9 mouse cellular contexts compared by ENCODE assay signal in the genomic region with DNA sequence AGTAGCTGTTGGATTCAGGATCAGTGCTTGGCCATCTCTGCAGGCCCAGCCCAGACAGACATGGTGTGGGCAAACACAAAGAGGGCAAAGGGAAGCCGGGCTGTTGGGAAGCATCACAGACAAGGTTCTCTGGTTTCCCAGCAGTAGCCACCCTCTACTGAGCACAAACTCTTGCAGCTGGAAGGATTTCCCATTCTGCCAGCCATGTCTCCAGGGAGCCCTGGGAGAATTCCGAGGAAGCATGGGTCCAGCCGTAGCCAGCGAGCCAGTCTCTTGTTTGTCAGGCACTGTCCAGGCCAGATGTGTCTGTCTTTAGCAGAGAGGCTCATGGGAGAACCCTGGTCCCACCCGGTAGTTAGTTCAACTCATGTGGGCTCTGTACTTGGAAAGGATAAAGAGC.
A peak's percentile ranks its signal among the peaks of the same experiment; 100 is the strongest.
DNase-seq lines count a peak whose midpoint lies in the region; ATAC-seq and TF ChIP-seq lines count a peak whose summit lies in the region.
"Had no signal": no experiment of that assay in that cellular context is flagged by ENCODE, and none has a peak within 500 bp of the region (broad histone marks: within the 10 kb centered on the region; RNA-seq: fewer than 3 reads in every experiment).

No protein-coding gene starts in this region.

- H3K27ac ChIP-seq in gastrocnemius, adult 2 months: peak overlapping the region; percentile 76
- H3K27ac ChIP-seq in lung, embryonic 14.5 days (ENCODE audit: low read depth): peak overlapping the region; percentile 92
- H3K27ac ChIP-seq in intestine, embryonic 14.5 days (ENCODE audit: low read depth): peak overlapping the region; percentile 88
- peak overlapping the region; percentile 77 for H3K27ac ChIP-seq in stomach, embryonic 16.5 days (ENCODE audit: low read length)
- no peak overlapping the region for H3K27ac ChIP-seq in midbrain, embryonic 14.5 days (replicated peaks; ENCODE audit: low read depth, low read length)

- H3K4me3 ChIP-seq in gastrocnemius, adult 2 months: no peak overlapping the region
- no peak overlapping the region for H3K4me3 ChIP-seq in lung, embryonic 14.5 days (ENCODE audit: low read depth, low read length)
- H3K4me3 ChIP-seq in intestine, embryonic 14.5 days (ENCODE audit: low read depth, low read length): no peak overlapping the region
- no peak overlapping the region for H3K4me3 ChIP-seq in stomach, embryonic 16.5 days (replicated peaks; ENCODE audit: low read length)
- H3K4me3 ChIP-seq in midbrain, embryonic 14.5 days (replicated peaks; ENCODE audit: low read depth, low read length): no peak overlapping the region

- H3K27me3 ChIP-seq in lung, embryonic 14.5 days (ENCODE audit: insufficient read depth, low read length): no peaks in the 10 kb centered on the region
- H3K27me3 ChIP-seq in intestine, embryonic 14.5 days (replicated peaks; ENCODE audit: control insufficient read depth, insufficient read depth, low read length): no peaks in the 10 kb centered on the region
- no peaks in the 10 kb centered on the region for H3K27me3 ChIP-seq in stomach, embryonic 16.5 days (ENCODE audit: control insufficient read depth, insufficient read depth, low read length)
- no peaks in the 10 kb centered on the region for H3K27me3 ChIP-seq in midbrain, embryonic 14.5 days (ENCODE audit: control insufficient read depth, insufficient read depth, low read length)

- no peak for ATAC-seq in lung, embryonic 14.5 days (ENCODE audit: insufficient read depth)
- no peak; the same call in 1 of the 2 replicates for ATAC-seq in intestine, embryonic 14.5 days (replicated peaks; ENCODE audit: low FRiP score, low TSS enrichment, low read depth)
- no peak for ATAC-seq in stomach, embryonic 16.5 days (ENCODE audit: insufficient read depth, low FRiP score)
- ATAC-seq in midbrain, embryonic 14.5 days (ENCODE audit: low FRiP score, low TSS enrichment): no peak

- no peaks in the 10 kb centered on the region for H3K9me3 ChIP-seq in lung, embryonic 14.5 days (ENCODE audit: low read depth, low read length)
- H3K9me3 ChIP-seq in intestine, embryonic 14.5 days (ENCODE audit: control insufficient read depth, low read length): no peaks in the 10 kb centered on the region
- no peaks in the 10 kb centered on the region for H3K9me3 ChIP-seq in stomach, embryonic 16.5 days (replicated peaks; ENCODE audit: control insufficient read depth, low read length)
- no peaks in the 10 kb centered on the region; the same call in 1 of the 2 replicates for H3K9me3 ChIP-seq in midbrain, embryonic 14.5 days (ENCODE audit: control insufficient read depth, low read length)

- no peak overlapping the region for H3K4me2 ChIP-seq in lung, embryonic 14.5 days
- H3K4me2 ChIP-seq in intestine, embryonic 14.5 days (ENCODE audit: low read length): no peak overlapping the region
- H3K4me2 ChIP-seq in stomach, embryonic 16.5 days (ENCODE audit: low read depth, low read length): no peak overlapping the region
- no peak overlapping the region for H3K4me2 ChIP-seq in midbrain, embryonic 14.5 days (ENCODE audit: low read length)

- H3K36me3 ChIP-seq in lung, embryonic 14.5 days (ENCODE audit: insufficient read depth): peaks cover 66% of the 10 kb centered on the region
- peaks cover 38% of the 10 kb centered on the region for H3K36me3 ChIP-seq in intestine, embryonic 14.5 days (ENCODE audit: control insufficient read depth, insufficient read depth, low read length)
- H3K36me3 ChIP-seq in stomach, embryonic 16.5 days (ENCODE audit: control insufficient read depth, insufficient read depth, low read length): no peaks in the 10 kb centered on the region
- no peaks in the 10 kb centered on the region for H3K36me3 ChIP-seq in midbrain, embryonic 14.5 days (ENCODE audit: control insufficient read depth, insufficient read depth, low read length)

- intact Hi-C loops in gastrocnemius, adult 2 months (cut with DNase I): loop anchor here (10.0 kb wide), 2 partner anchors 215 to 295 kb away; a partner anchor contains a TSS

- H3K4me1 ChIP-seq in lung, embryonic 14.5 days (ENCODE audit: insufficient read depth): peaks cover 50% of the 10 kb centered on the region
- H3K4me1 ChIP-seq in intestine, embryonic 14.5 days (replicated peaks; ENCODE audit: control insufficient read depth, insufficient read depth, low read length): peaks cover 44% of the 10 kb centered on the region
- H3K4me1 ChIP-seq in stomach, embryonic 16.5 days (ENCODE audit: control insufficient read depth, insufficient read depth, low read length): peaks cover 44% of the 10 kb centered on the region
- H3K4me1 ChIP-seq in midbrain, embryonic 14.5 days (ENCODE audit: control insufficient read depth, insufficient read depth, low read length): 0 out of 2 replicates have a peak, but pooled peaks cover 12% of the 10 kb centered on the region

- peak; percentile 54 for DNase-seq in gastrocnemius, adult 2 months
- DNase-seq in gastrocnemius, adult 8-10 months (ENCODE audit: low spot score in 2 of 2): no peak
- DNase-seq in lung, embryonic 14.5 days: no peak
- DNase-seq in lung, adult 18-20 months: no peak
- no peak for DNase-seq in intestine, embryonic 14.5 days (ENCODE audit: low spot score)
- DNase-seq in cerebellum, adult 11-12 months: no peak
- DNase-seq in midbrain, embryonic 14.5 days: no peak
- DNase-seq: cerebellum, adult 8-10 months had no signal

- H3K9ac ChIP-seq in lung, embryonic 14.5 days: no peak overlapping the region
- H3K9ac ChIP-seq in intestine, embryonic 14.5 days (ENCODE audit: low read length): no peak overlapping the region
- peak overlapping the region; percentile 3; the same call in 1 of the 2 replicates for H3K9ac ChIP-seq in stomach, embryonic 16.5 days (ENCODE audit: low read length)
- H3K9ac ChIP-seq in midbrain, embryonic 14.5 days (replicated peaks; ENCODE audit: low read length): no peak overlapping the region

- TF ChIP-seq CTCF in gastrocnemius, adult 2 months (IDR thresholded peaks at IDR 0.05): no peak
- no peak for TF ChIP-seq CTCF in lung, embryonic 14.5 days (IDR thresholded peaks at IDR 0.05; ENCODE audit: low read depth)

- WGBS in lung, embryonic 14.5 days: 80% methylated on average over 5 of the region's 5 CpGs
- WGBS in intestine, embryonic 14.5 days: 75% methylated on average over 5 of the region's 5 CpGs
- 73% methylated on average over 5 of the region's 5 CpGs for WGBS in stomach, embryonic 16.5 days
- WGBS in midbrain, embryonic 14.5 days: 76% methylated on average over 5 of the region's 5 CpGs
